Mouse (Mus musculus): Measurements from ENCODE around the gene Bcl3.
"Not testable (repeated sequence)": the region's sequence is repeated elsewhere in the genome, so short reads cannot be mapped to it uniquely, and the experiment has no call there.

Bcl3 gene

GRCm38 (mm10) chr7:19800764-19801163, 21.8 kb downstream of the Bcl3 start:
- DNase-seq = peak in 1 of 2 experiments; percentile 17

GRCm38 (mm10) chr7:19796697-19797588, 25.6 kb downstream of the Bcl3 start, which contains the start of gene Cblc:
Cblc (minus strand) TSS chr7:19796809.
- DNase-seq = peak; percentile 49 to 61

GRCm38 (mm10) chr7:19796254-19796653, 26.3 kb downstream of the Bcl3 start:
- DNase-seq = no peak

GRCm38 (mm10) chr7:19795236-19795635, 27.3 kb downstream of the Bcl3 start:
- no peak for DNase-seq

GRCm38 (mm10) chr7:19792701-19793630, 29.6 kb downstream of the Bcl3 start:
- no peak for DNase-seq

- not testable (repeated sequence) for DNase-seq
Measured at GRCm38 (mm10) chr7:19791504-19791903, 31.1 kb downstream of the Bcl3 start.

GRCm38 (mm10) chr7:19789904-19790347, 32.6 kb downstream of the Bcl3 start:
- DNase-seq = peak; percentile 84 to 87

- no peak for DNase-seq
Measured at GRCm38 (mm10) chr7:19785874-19786458, 36.6 kb downstream of the Bcl3 start.

- DNase-seq = no peak
Measured at GRCm38 (mm10) chr7:19784764-19785535, 37.6 kb downstream of the Bcl3 start.

- no peak for DNase-seq
Measured at GRCm38 (mm10) chr7:19783630-19784029, 38.9 kb downstream of the Bcl3 start.

GRCm38 (mm10) chr7:19782645-19783044, 39.9 kb downstream of the Bcl3 start:
- DNase-seq = no peak

- DNase-seq = no peak
Measured at GRCm38 (mm10) chr7:19781741-19782140, 40.8 kb downstream of the Bcl3 start.

GRCm38 (mm10) chr7:19779903-19780302, 42.7 kb downstream of the Bcl3 start:
- DNase-seq = no peak

- no peak for DNase-seq
Measured at GRCm38 (mm10) chr7:19778645-19779044, 43.9 kb downstream of the Bcl3 start.

- no peak for DNase-seq
Measured at GRCm38 (mm10) chr7:19777049-19777723, 45.4 kb downstream of the Bcl3 start.

GRCm38 (mm10) chr7:19771682-19772081, 50.9 kb downstream of the Bcl3 start:
- DNase-seq = no peak

GRCm38 (mm10) chr7:19770984-19771391, 51.6 kb downstream of the Bcl3 start, which contains the start of gene Bcam:
Bcam (minus strand) TSS chr7:19771016.
- DNase-seq = no peak

- peak in 1 of 2 experiments; percentile 33 for DNase-seq
Measured at GRCm38 (mm10) chr7:19770375-19770754, 52.2 kb downstream of the Bcl3 start.

GRCm38 (mm10) chr7:19769434-19770374, 52.9 kb downstream of the Bcl3 start:
- no peak for DNase-seq

- DNase-seq = no peak
Measured at GRCm38 (mm10) chr7:19769001-19769400, 53.6 kb downstream of the Bcl3 start.
